ENCODE assay signal across 8 mouse cellular contexts in the genomic region with DNA sequence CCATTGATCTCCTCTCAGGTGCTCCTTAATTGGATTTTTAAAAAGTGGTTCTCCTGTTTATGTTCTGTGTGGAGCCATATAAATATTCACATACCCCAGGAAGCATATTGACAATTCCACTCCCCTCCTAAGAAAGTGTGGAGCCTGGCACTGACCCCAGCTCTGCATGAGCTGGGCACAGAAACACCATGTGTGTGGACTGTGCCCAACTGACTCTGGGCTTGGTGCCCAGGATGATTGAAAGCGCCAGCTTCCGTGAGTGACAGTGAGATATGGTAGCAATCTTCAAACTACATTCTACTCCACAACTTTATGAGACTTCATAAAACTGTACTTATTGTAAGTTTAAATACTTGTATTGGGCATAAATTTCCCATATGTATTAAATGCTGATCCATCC. TPM values are rescaled to one million over a fixed set of nuclear protein-coding genes. Genes with fewer than 3 reads are reported as not detected.
DNase-seq lines count a peak whose midpoint lies in the region; TF ChIP-seq lines count a peak whose summit lies in the region.
"Had no signal": no experiment of that assay in that cellular context is flagged by ENCODE, and none has a peak within 500 bp of the region (broad histone marks: within the 10 kb centered on the region; RNA-seq: fewer than 3 reads in every experiment).

No protein-coding gene starts in this region.

- intact Hi-C loops in heart, postnatal 36 days (cut with DNase I), result no loop called here

- TF ChIP-seq CTCF in brain, embryonic 14.5 days (IDR thresholded peaks at IDR 0.05; ENCODE audit: borderline replicate concordance, extremely low read depth, insufficient read depth, insufficient read length), result no peak

- DNase-seq in kidney, adult 9 months, result peak; percentile 38
- no peak for DNase-seq in kidney, postnatal 4 days
- peak; percentile 80 for DNase-seq in brain, embryonic 14.5 days (ENCODE audit: low read depth)
- DNase-seq in cerebellum, postnatal 10 days, result peak; percentile 97
- peak; percentile 54 to 62 for DNase-seq in heart, postnatal 36 days
- no peak for DNase-seq in spleen, postnatal 4 days (ENCODE audit: low spot score in 2 of 2)
- DNase-seq in frontal cortex, postnatal 25 days (ENCODE audit: low spot score in 2 of 2), result no peak
- DNase-seq: spleen, adult 18-20 months had no signal

- no peak for TF ChIP-seq POLR2A in brain, embryonic 14.5 days (IDR thresholded peaks at IDR 0.05; ENCODE audit: borderline replicate concordance, extremely low read depth, insufficient read depth, insufficient read length, poor library complexity, severe bottlenecking)

RNA-seq across cellular contexts. Expression of gene Heca, which starts 35.4 kb away (rescaled TPM):
- 20.2 and 21.8 TPM in 2 replicates for polyA plus RNA-seq in brain, embryonic 14.5 days (2012; rRNA removed)
- 10 to 100 TPM; 33.4 to 34.3 TPM for total RNA-seq in heart, postnatal 36 days (2021)

RNA-seq across cellular contexts. Expression of gene Abracl, which starts 39.8 kb away (rescaled TPM):
- 61.8 and 123 TPM in 2 replicates for polyA plus RNA-seq in brain, embryonic 14.5 days (2012; rRNA removed)
- 10 to 100 TPM; 26.2 to 30.7 TPM for total RNA-seq in heart, postnatal 36 days (2021)

Comparison
In these comparisons a context has a peak if more than half of its experiments do, and no peak if none do; other contexts are left out.
1. DNase-seq: peak in kidney, adult 9 months (single experiment), brain, embryonic 14.5 days (single experiment), cerebellum, postnatal 10 days (2 of 2) and heart, postnatal 36 days (2 of 2); none in kidney, postnatal 4 days (0 of 2), spleen, postnatal 4 days (0 of 2) and frontal cortex, postnatal 25 days (0 of 2).